Mouse (Mus musculus): ENCODE results near the gene Ewsr1.

Ewsr1 gene

GRCm38 (mm10) chr11:5057856-5058641 is 41.0 kb downstream of the Ewsr1 start, which contains the start of gene Rasl10a:
Rasl10a (plus strand) TSS chr11:5058128.
- DNase-seq (ENCODE audit: low read depth, low spot score) = no peak

DNA sequence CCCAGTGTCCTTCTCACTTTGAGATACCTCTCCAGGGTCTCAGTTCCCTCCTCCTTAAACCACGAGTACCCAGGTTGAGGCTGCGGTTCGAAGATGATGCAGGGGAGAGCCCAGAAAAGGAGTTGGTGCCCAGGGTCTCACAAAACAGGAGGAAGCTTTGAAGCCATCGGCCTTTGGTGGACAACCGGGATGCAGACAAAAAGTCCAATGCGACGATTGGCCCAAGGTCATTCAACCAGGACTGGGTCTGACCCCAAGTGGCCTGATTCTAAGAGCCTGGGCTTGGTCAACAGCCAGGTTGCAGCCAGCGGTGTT is 41.6 kb downstream of the Ewsr1 start:
- DNase-seq (ENCODE audit: low read depth, low spot score) = no peak

DNA sequence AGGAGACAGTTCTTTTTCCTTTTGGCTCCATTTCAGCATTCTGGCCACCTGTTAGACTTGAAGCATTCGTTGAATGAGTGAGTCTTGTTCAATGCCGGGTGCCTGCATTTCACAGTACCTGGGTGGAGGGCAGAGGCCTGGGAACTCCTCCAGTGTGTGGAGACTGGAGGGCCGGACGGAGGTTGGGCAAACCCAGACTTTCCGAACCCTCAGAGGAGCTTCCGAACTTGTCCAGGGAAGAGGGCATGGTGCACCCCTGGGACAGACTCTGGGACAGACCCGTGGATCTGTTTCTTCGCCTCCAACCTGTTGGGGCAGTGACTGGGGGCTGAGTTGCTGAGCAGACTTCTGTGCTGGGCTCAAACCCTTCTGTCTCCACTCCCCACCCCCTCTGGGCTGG is 42.0 kb downstream of the Ewsr1 start:
- no peak for DNase-seq (ENCODE audit: low read depth, low spot score)

GRCm38 (mm10) chr11:5055945-5056938 is 42.8 kb downstream of the Ewsr1 start:
- no peak for DNase-seq (ENCODE audit: low read depth, low spot score)

GRCm38 (mm10) chr11:5054874-5055273 is 44.2 kb downstream of the Ewsr1 start:
- no peak for DNase-seq (ENCODE audit: low read depth, low spot score)

GRCm38 (mm10) chr11:5054151-5054550 is 44.9 kb downstream of the Ewsr1 start:
- DNase-seq (ENCODE audit: low read depth, low spot score) = no peak

DNA sequence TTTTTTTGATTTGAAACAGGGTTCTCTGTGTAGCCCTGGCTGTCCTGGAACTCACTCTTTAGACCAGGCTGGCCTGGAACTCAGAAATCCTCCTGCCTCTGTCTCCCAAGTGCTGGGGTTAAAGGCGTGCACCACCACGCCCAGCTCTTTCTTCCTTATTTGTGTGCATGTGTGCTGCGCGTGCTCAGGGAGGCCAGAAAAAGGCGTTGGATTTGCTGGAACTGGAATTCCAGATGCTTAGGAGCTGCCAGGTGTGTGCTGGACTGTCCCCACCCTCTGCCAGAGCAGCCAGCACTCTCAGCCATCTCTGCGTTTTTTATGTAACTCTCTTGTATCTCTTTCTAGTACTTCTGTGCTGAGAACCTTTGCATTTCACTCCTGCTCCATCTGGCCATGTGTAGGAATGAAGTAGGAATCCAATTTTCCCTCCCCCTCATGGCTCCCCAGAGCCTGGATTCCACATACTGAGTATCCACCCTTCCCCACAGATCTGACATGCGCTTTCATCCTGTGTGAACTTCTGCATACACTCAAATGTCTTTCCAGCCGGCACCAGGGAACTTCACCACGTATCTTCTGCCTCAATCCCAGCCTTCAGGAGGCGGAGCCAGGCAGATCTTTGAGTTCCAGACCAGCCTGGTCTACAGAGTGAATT is 46.7 kb downstream of the Ewsr1 start:
- DNase-seq (ENCODE audit: low read depth, low spot score) = no peak

DNA sequence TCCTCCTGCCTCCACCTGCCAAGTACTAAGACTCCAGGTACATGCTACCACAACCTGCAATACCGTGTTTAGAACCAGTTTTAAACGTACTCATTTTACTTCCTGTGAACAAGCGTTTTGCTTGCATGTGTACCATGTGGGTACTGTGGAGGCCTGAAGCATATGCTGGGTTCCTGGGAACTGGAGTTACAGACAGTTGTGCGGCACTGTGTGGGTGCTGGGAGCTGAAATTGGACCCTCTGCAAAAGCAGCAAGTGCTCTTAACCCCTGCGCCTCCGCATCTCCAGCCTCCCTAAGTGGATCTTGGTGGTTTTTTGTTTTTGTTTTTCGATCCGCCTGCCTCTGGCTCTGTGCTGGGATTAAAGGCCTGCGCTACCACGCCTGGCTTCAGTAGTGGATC is 47.4 kb downstream of the Ewsr1 start:
- no peak for DNase-seq (ENCODE audit: low read depth, low spot score)

DNA sequence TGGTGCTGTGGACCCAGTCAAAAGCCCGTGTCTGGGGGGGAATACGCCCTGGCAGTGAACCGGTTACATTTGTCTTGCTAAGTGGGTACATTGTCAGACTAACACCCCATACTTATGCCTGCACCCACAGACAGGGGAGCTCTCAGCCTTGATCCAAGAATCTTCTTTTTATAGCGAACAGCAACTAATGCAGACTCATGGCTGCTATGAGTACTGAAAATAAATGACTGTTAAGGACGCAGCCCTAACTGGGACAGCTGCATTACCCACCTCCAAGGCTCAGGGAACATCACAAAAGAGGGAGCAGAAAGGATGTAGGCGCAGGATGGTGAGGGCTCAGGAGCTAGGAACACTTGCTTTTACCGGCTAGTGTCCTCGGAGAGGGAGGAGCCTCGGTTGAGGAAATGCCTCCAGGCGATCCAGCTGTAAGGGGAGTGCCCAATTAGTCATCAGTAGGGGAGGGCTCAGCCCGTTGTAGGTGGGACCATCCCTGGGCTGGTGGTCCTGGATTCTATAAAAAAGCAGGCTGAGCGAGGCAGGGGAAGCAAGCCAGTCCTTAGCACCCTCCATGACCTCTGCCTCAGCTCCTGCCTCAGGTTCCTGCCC is 52.6 kb downstream of the Ewsr1 start:
- no peak for DNase-seq (ENCODE audit: low read depth, low spot score)

- no peak for DNase-seq (ENCODE audit: low read depth, low spot score)
These were observed 56.3 kb downstream of the Ewsr1 start for GRCm38 (mm10) chr11:5042645-5043381.

DNA sequence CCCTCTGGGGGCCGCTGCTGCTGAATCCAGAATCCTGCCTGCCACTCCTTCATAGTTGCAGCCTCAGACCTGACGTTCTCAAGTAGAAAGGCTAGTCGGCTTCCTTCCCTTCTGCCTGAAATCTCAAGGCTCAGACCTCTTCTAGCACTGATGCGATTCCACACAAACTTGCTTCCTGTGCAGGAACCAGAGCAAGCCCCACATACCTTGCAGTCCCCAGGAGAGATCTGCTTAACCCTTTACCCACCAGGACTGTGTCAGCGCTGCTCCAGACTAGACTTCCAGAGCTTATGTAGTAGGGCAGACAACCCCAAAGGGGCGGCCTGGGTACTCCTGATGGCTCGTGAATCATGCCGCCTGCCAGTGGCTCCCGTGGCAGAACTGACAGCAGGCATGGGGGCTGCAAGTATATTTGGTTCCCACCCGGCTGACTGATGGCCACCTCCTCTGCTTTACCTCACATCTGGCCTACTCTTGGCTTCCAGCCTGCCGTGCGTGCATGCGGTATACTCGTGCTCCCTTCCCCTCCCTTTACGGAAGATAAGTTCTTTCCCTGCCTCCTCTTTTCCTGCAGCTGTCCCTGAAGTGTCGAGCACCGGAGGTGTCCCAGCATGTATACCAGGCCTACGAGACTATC is 57.8 kb downstream of the Ewsr1 start:
- no peak for DNase-seq (ENCODE audit: low read depth, low spot score)

DNA sequence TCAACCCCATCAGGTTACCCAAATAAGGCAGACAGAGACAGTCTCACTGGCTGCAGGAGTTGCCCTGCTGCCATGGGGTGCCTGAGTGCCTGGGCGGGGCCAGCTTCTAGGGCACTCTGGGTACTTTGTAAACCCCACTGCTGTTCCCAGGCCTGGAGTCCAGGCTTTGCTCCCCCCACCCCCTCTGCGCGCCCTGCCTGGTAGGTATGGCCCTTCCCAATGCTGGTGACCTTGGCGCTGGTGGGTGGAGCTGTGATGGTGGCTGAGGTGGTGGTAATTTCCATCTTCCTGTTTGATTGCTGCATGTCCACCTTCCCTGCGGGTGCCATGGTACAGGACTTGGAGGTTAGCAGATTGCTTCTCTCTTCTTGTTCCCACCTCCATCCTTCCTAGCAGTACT is 58.5 kb downstream of the Ewsr1 start:
- no peak for DNase-seq (ENCODE audit: low read depth, low spot score)

- DNase-seq (ENCODE audit: low read depth, low spot score) = no peak
These were observed 61.8 kb downstream of the Ewsr1 start for GRCm38 (mm10) chr11:5037146-5037854.

GRCm38 (mm10) chr11:5035421-5035820 is 63.6 kb downstream of the Ewsr1 start:
- no peak for DNase-seq (ENCODE audit: low read depth, low spot score)

- no peak for DNase-seq (ENCODE audit: low read depth, low spot score)
These were observed 65.9 kb downstream of the Ewsr1 start for GRCm38 (mm10) chr11:5033136-5033535.

- no peak for DNase-seq (ENCODE audit: low read depth, low spot score)
These were observed 66.4 kb downstream of the Ewsr1 start for GRCm38 (mm10) chr11:5032706-5033105.

GRCm38 (mm10) chr11:5028228-5028627 is 70.8 kb downstream of the Ewsr1 start:
- no peak for DNase-seq (ENCODE audit: low read depth, low spot score)

GRCm38 (mm10) chr11:5025108-5025507 is 74.0 kb downstream of the Ewsr1 start:
- DNase-seq (ENCODE audit: low read depth, low spot score) = no peak

All from WW6 (cell line).